ENCODE assay signal across 8 mouse cellular contexts in the genomic region with DNA sequence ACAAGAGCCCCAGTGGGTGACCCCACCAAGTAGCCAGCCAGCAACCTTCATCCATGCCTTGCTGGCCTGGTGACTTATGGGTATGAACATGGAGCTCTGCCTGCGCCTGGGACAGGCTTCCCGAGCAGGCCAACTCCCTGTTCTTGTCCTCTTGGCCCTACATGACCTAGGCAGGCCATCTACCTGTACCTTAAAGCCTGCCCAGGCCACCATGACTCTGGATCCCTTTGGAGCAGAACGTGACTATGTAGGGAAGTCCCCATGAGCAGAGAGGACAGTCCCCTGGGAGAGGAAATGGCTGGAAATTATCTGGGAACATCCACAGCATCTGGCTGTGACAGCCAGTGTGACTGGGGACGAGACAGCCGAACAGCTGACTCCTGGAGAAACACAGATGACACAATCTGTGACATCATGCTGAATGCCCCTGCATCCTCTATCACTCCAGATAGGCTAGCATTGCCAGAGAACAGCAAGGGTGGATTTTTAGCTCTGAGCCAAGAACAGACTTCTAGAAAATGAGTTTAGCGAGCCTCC. TPM values are rescaled to one million over a fixed set of nuclear protein-coding genes. Genes with fewer than 3 reads are reported as not detected.
DNase-seq lines count a peak whose midpoint lies in the region; ATAC-seq and TF ChIP-seq lines count a peak whose summit lies in the region.

No protein-coding gene starts in this region.

- H3K9ac ChIP-seq in limb, embryonic 13.5 days: no peak overlapping the region
- H3K9ac ChIP-seq in liver, embryonic 12.5 days: no peak overlapping the region

- 0 out of 2 replicates have a peak, but pooled peaks have one; percentile 5 for ATAC-seq in limb, embryonic 13.5 days (ENCODE audit: low FRiP score, low read depth)
- ATAC-seq in liver, embryonic 12.5 days: no peak
- ATAC-seq in inflammation-experienced regulatory T-cells, adult 6 months: no peak

- TF ChIP-seq POLR2A in cerebellum, adult 2 months (IDR thresholded peaks at IDR 0.05; ENCODE audit: borderline replicate concordance, insufficient read depth, low read length): no peak

- H3K4me1 ChIP-seq in cerebellum, adult 2 months (ENCODE audit: control insufficient read depth, insufficient read depth, low read length): peaks cover 59% of the 10 kb centered on the region
- 0 out of 2 replicates have a peak, but pooled peaks cover 6% of the 10 kb centered on the region for H3K4me1 ChIP-seq in limb, embryonic 13.5 days
- H3K4me1 ChIP-seq in limb, embryonic 10.5 days: peaks cover 8% of the 10 kb centered on the region
- peaks cover 58% of the 10 kb centered on the region for H3K4me1 ChIP-seq in liver, embryonic 12.5 days

- no peaks in the 10 kb centered on the region for H3K27me3 ChIP-seq in cerebellum, adult 2 months (ENCODE audit: control insufficient read depth, insufficient read depth, low read length)
- no peaks in the 10 kb centered on the region for H3K27me3 ChIP-seq in limb, embryonic 13.5 days
- no peaks in the 10 kb centered on the region for H3K27me3 ChIP-seq in limb, embryonic 10.5 days (ENCODE audit: low read depth, poor library complexity, severe bottlenecking)
- H3K27me3 ChIP-seq in liver, embryonic 12.5 days (replicated peaks): no peaks in the 10 kb centered on the region

- H3K4me2 ChIP-seq in limb, embryonic 13.5 days (replicated peaks): no peak overlapping the region
- peak overlapping the region; percentile 46 for H3K4me2 ChIP-seq in liver, embryonic 12.5 days

- WGBS in cerebellum, adult 2 months: 42% methylated on average over 6 of the region's 6 CpGs
- 72% methylated on average over 6 of the region's 6 CpGs for WGBS in limb, embryonic 13.5 days
- 68% methylated on average over 6 of the region's 6 CpGs for WGBS in limb, embryonic 10.5 days
- 62% methylated on average over 6 of the region's 6 CpGs for WGBS in liver, embryonic 12.5 days (ENCODE audit: insufficient replicate concordance)

- peak in 1 of 2 experiments; percentile 36 for DNase-seq in cerebellum, adult 2 months
- no peak for DNase-seq in cerebellum, adult 11 months
- no peak for DNase-seq in limb, embryonic 10.5 days (ENCODE audit: low spot score)
- peak; percentile 48 to 54 for DNase-seq in heart, adult 9 months (ENCODE audit: low spot score in 2 of 2)
- no peak for DNase-seq in c-Kit-positive CD71-positive TER-119-positive erythroid progenitor cells, embryonic 14.5 days (ENCODE audit: low spot score)

- no peak for TF ChIP-seq CTCF in cerebellum, adult 2 months (IDR thresholded peaks at IDR 0.05; ENCODE audit: borderline replicate concordance, insufficient read depth, low read depth, low read length)

- H3K27ac ChIP-seq in cerebellum, adult 2 months (ENCODE audit: insufficient read depth, low read length): peak overlapping the region; percentile 60
- H3K27ac ChIP-seq in limb, embryonic 13.5 days: no peak overlapping the region
- H3K27ac ChIP-seq in limb, embryonic 10.5 days: no peak overlapping the region
- H3K27ac ChIP-seq in liver, embryonic 12.5 days: peak overlapping the region; percentile 65

- H3K9me3 ChIP-seq in limb, embryonic 13.5 days: no peaks in the 10 kb centered on the region
- no peaks in the 10 kb centered on the region for H3K9me3 ChIP-seq in limb, embryonic 10.5 days (replicated peaks)
- H3K9me3 ChIP-seq in liver, embryonic 12.5 days (replicated peaks): no peaks in the 10 kb centered on the region

- H3K4me3 ChIP-seq in cerebellum, adult 2 months (replicated peaks; ENCODE audit: insufficient read depth, low read depth, low read length): no peak overlapping the region
- H3K4me3 ChIP-seq in limb, embryonic 13.5 days: no peak overlapping the region
- no peak overlapping the region for H3K4me3 ChIP-seq in limb, embryonic 10.5 days
- no peak overlapping the region for H3K4me3 ChIP-seq in liver, embryonic 12.5 days

- no peaks in the 10 kb centered on the region for H3K36me3 ChIP-seq in limb, embryonic 13.5 days
- H3K36me3 ChIP-seq in limb, embryonic 10.5 days: no peaks in the 10 kb centered on the region
- 0 out of 2 replicates have a peak, but pooled peaks cover 6% of the 10 kb centered on the region for H3K36me3 ChIP-seq in liver, embryonic 12.5 days

RNA-seq across cellular contexts. Expression of a gene that starts 15.7 kb away (rescaled TPM):
- polyA plus RNA-seq in cerebellum, adult 2 months (2012; rRNA removed): 111 and 116 TPM in 2 replicates
- polyA plus RNA-seq in limb, embryonic 13.5 days (2015; fragmentation: Nextera tagmentation; extraction: Ambion mirVana): 4.4 and 5.8 TPM in 2 replicates
- 5.9 and 6.0 TPM in 2 replicates for polyA plus RNA-seq in limb, embryonic 10.5 days (2016; fragmentation: Nextera tagmentation; extraction: Ambion mirVana)
- polyA plus RNA-seq in liver, embryonic 12.5 days (2016; fragmentation: Nextera tagmentation; extraction: Ambion mirVana): 10.8 TPM in 2 replicates
- polyA plus RNA-seq in inflammation-experienced regulatory T-cells, adult 6 months (2017; shearing (Covaris generic)): 100 to 1,000 TPM; 111 to 154 (median 126) TPM

Comparison
In these comparisons a context has a peak if more than half of its experiments do, and no peak if none do; other contexts are left out.
1. DNase-seq: peak in heart, adult 9 months (2 of 2); none in cerebellum, adult 11 months (single experiment), limb, embryonic 10.5 days (single experiment) and c-Kit-positive CD71-positive TER-119-positive erythroid progenitor cells, embryonic 14.5 days (single experiment).
2. H3K27ac ChIP-seq: peak in cerebellum, adult 2 months (single experiment) and liver, embryonic 12.5 days (single experiment); none in limb, embryonic 13.5 days (single experiment) and limb, embryonic 10.5 days (single experiment).